Mouse (Mus musculus) thymus, postnatal 25 days (tissue): ENCODE data around the gene Gm9817.
"Not testable (repeated sequence)": the region's sequence is repeated elsewhere in the genome, so short reads cannot be mapped to it uniquely, and the experiment has no call there.

ENCODE experiments used
- DNase-seq: peaks from one replicate; pipeline ENCODE4 v3.0.0; 2022

The Gm9817 gene

DNA sequence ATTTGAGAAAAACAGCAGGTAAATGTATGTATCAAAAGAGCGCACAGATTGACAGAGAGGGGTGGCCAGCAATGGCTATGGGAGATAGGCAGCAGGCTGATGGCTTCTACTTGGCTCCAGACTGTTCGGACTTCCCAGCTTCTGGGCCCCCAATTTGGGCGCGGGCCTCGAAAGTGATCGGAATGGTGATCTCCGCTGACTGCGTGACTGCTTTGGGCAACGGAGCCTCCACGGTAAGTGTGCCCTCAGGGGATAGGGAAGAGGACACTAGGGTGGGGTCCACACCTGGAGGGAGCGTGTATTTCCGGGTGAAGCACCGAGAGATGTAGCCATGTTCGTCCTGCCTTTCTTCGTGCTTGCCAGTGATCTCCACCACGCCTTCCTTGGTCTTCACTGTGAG lies at the start of gene Gm9817:
TSS of gene Gm9817 (plus strand) at position 301 of the 400 bp plus-strand sequence.
- DNase-seq: not testable (repeated sequence)

DNA sequence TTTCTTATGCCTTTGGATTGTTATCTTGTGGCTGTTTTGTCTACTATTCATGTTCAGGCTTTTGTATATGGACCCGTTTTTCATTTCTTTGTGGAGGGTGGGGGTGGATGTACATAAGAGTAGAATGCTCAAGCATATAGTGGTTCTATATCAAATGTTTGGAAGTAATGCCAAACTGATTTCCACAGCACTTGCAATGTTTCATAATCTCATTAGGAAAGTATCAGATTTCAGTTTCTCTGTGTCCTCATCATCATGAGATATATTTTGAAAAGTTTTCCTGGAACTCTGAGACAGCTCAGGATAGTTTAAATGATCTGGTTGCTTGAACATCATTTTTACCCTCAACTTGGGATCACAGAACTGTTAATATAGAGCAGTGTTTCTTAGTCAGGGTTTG lies 48.7 kb upstream of the Gm9817 start:
- DNase-seq: no peak

- peak; percentile 89 for DNase-seq
Measured at GRCm38 (mm10) chr13:45030830-45031229, 47.7 kb upstream of the Gm9817 start.

DNA sequence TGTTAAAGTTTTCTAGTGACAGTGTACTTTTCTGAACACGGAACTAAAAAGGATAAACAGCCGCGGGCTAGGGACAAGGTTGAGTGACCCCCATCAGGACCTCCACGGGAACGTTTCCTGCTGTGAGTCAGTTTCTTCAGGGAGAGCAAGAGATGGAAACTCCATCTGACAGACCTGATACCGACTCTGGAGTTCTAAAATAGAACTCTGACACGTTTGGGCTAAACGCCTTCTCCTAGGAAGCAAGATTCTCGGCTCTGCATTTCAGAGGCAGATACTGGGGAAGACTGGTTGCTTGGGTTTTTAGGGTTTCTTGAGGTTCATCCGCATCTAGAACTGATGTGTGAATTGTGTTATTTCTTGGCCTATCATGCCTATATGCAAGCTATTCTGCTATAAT lies 47.2 kb upstream of the Gm9817 start:
- no peak for DNase-seq

DNA sequence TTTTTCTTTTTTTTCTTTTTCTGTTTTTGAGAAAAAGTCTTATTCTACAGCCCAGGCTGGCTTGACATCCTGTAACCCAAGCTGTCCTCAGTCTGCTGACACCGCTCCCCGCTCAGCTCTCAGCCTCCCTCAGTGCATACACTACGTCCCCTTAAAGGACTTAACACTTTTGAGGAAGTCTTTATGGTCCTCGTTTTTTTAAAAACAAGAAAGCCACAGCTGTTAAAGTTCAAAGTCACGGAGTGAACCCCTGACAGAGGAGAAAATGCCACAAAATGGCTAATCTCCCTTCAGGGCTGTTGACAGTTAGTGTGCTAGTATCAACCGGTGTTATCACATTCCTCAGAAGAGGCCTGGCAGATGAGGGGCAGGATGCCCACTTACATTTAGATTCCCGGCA lies 46.7 kb upstream of the Gm9817 start:
- no peak for DNase-seq

DNA sequence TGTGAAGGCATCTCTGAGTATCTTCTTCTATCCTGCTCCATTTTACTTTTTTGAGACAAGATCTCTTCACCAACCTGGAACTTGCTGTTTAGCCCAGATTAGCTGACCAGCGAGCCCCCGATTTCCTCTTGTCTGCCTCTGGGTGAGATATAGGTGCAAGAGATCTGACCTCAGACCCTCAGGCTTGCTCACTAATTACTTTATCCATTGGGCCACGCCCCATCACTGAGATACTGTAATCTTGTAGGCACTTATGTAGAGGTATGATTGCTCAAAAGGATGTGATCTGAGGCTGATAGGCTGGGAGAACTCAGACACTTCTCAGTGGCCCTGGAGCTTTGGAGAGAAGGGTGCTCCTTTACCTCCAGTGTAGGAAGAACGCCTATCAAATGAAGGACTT lies 46.0 kb upstream of the Gm9817 start:
- DNase-seq: no peak

- no peak for DNase-seq
Measured at GRCm38 (mm10) chr13:45033360-45033759, 45.1 kb upstream of the Gm9817 start.

DNA sequence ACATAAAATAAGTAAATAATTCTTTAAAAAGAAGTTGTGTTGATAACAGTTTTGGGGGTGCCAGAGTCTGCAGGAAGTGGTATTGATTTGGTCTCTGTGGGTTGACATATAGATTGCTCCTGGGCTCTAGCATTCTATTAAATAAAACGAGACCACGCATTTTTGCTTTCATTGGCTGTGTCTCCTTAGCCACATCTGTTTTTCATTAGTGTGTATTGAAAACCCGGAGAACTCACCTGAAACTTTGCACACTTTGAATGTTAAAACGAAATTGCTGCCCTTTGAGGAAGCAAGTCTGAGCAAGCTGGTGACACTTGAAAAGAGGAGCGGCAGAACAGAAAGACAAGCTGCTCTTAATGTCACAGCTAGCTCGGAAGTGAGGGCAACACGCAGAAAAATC lies 43.7 kb upstream of the Gm9817 start:
- DNase-seq: no peak

- no peak for DNase-seq
Measured at GRCm38 (mm10) chr13:45036417-45036816, 42.1 kb upstream of the Gm9817 start.

- no peak for DNase-seq
Measured at GRCm38 (mm10) chr13:45040195-45040594, 38.3 kb upstream of the Gm9817 start.

DNA sequence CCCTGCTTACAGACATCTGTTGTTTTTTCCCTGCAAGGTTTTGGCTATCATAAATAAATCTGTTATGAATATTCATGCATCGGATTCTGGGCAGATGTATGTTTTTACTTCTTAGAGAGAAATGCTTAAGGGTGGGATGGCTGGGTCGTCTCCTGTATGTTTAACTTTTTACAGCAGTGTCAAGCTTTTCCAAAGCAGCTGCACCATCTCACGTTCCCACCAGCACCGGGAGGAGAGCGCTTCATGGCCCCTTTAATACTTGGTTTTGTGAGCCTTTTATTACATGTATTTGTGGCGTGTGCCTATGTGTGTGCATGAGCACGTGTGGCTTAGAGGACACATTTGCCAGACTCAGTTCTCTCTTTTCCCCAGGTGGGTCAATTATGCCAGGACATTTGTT lies 37.8 kb upstream of the Gm9817 start:
- DNase-seq: no peak

DNA sequence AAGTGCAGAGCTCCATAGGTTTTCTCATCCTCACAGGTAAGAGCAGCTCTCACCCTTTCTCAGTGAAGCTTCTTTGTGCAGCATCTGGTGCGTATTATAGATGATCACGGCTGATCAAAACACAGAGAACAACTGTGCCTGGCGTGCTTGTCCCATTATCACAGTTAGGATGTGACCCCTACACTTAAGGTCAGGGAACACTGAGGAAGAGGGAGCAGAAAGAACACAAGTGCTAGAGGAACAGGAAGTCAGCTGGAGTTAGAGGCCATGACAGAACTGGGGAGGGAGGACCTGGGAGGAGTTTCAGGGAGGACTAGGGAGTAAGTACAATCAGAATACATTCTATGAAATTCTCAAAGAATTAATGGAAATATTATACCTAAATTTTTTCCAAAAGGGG lies 35.0 kb upstream of the Gm9817 start:
- no peak for DNase-seq

GRCm38 (mm10) chr13:45049261-45050020 lies 29.1 kb upstream of the Gm9817 start:
- DNase-seq: no peak

DNA sequence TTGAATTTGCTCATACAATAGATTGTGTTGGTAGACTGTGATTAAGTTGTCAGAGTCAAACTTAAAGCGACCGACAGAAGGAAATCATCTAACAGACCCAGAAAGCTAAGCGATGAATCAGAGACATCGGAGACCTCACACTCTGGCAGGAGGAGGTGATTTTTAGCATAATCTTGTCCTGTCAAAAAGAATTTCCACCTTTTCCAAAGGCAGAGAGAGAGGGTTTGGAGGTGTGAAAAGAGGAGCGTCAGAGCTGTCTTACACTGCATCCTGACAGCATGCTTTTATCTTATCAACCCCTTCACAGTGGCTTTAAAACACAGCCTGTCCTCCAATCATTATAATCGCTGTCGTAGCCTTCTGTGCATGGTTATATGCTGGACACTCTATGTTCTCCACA lies 25.7 kb upstream of the Gm9817 start:
- no peak for DNase-seq

GRCm38 (mm10) chr13:45053843-45054242 lies 24.6 kb upstream of the Gm9817 start:
- no peak for DNase-seq

DNA sequence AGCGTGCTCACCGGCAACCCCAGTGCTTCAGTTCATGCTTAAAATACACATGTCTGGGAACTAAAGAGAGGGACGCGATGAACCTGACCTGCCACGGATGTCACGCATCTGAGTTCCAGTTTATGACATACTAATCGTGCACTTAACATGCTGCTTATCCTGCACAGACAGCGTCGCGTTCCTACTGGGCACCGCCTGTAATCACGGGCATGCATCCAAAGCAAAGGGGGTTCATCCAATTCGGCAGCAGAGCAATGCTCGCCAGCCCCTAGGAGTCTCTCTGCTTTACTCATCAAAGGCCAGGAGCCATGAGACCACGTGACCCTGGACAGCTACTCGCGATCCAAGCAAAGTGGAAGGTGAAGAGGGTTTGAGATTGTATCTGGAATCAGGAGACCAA lies 19.3 kb upstream of the Gm9817 start:
- DNase-seq: no peak

DNA sequence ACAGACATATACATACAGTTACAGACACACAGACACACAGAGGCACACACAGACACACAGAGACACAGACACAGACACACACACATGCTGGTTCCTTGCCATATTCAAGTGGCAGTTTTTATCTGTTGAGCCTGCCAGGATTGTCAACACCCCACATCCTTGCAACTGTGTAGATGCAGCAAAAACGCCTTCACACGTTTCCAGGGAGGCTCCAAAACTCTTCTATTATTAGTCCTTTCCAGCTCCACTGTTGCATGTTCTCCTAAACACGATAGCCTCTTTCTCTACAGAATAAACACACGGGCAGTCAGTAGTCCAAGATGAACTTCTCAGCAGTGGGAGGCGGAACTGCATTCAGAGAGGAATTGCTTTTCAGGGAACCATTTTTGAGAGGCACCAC lies 15.3 kb upstream of the Gm9817 start:
- no peak for DNase-seq

GRCm38 (mm10) chr13:45064951-45065350 lies 13.5 kb upstream of the Gm9817 start:
- DNase-seq: no peak

- DNase-seq: no peak
Measured at GRCm38 (mm10) chr13:45070366-45070765, 8.1 kb upstream of the Gm9817 start.

DNA sequence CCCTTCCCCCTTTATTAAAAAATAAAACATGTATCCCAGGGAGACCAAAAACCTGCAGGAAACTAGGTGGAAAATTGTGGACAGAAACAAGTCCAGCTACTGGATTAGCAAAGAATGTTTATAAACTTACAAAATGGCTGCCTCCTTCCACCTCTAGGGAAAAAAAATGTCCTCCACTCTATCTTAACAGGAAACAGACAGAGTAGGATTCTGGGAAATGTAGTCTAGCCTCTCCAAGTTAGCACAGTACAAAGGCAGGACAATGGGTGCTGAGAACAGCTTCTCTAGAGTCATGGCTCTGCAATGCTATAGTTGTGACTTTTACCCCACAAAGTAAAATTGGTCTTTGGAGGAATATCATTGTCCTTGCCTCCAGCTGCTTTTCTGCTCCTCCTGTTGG lies 3.5 kb upstream of the Gm9817 start:
- DNase-seq: no peak

DNA sequence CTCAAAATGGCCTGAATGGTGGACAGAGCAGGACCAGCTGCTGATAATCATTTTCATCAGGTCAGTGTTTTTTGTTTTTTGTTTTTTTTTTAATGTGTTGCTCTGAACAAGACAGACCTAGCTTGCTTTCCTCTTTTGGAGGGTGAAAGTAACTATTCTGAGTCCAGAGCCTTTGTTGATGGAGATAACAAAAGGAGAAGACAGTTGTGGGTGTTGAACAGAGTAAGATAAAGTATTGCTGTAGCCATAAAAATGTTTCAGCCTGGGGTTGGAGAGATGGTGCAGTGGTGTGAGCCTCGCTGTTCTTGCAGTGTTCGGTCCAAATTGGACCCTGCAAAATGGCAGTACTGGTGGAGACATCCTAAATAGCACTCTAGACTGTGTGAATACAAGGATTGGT lies 2.8 kb upstream of the Gm9817 start:
- no peak for DNase-seq

- DNase-seq: no peak
Measured at GRCm38 (mm10) chr13:45080771-45081170, 2.3 kb downstream of the Gm9817 start.

GRCm38 (mm10) chr13:45083696-45084095 lies 5.2 kb downstream of the Gm9817 start:
- no peak for DNase-seq

- no peak for DNase-seq
Measured at GRCm38 (mm10) chr13:45088796-45089221, 10.3 kb downstream of the Gm9817 start.

GRCm38 (mm10) chr13:45089846-45090245 lies 11.4 kb downstream of the Gm9817 start:
- no peak for DNase-seq
